ENCODE assay signal across 15 mouse cellular contexts in genomic region chr4:149578085-149578681, GRCm38 (mm10). TPM values are rescaled to one million over a fixed set of nuclear protein-coding genes. Genes with fewer than 3 reads are reported as not detected.
DNase-seq lines count a peak whose midpoint lies in the region; ATAC-seq and TF ChIP-seq lines count a peak whose summit lies in the region.
"Had no signal": no experiment of that assay in that cellular context is flagged by ENCODE, and none has a peak within 500 bp of the region (broad histone marks: within the 10 kb centered on the region; RNA-seq: fewer than 3 reads in every experiment).

No protein-coding gene starts in this region.

- H3K4me2 ChIP-seq in hindbrain, embryonic 12.5 days (replicated peaks) = no peak overlapping the region
- no peak overlapping the region for H3K4me2 ChIP-seq in hindbrain, embryonic 16.5 days (ENCODE audit: low read length)
- no peak overlapping the region for H3K4me2 ChIP-seq in midbrain, embryonic 14.5 days (ENCODE audit: low read length)
- H3K4me2 ChIP-seq in forebrain, embryonic 15.5 days (replicated peaks) = no peak overlapping the region
- H3K4me2 ChIP-seq in hindbrain, postnatal 0 days (ENCODE audit: low read depth, low read length) = no peak overlapping the region
- H3K4me2 ChIP-seq: heart, embryonic 11.5 days had no signal

- no peak for ATAC-seq in hindbrain, embryonic 12.5 days (ENCODE audit: low FRiP score)
- no peak for ATAC-seq in hindbrain, embryonic 16.5 days
- ATAC-seq in midbrain, embryonic 14.5 days (ENCODE audit: low FRiP score, low TSS enrichment) = no peak
- peak; percentile 23 for ATAC-seq in forebrain, embryonic 15.5 days (replicated peaks)
- peak; percentile 44; the same call in 1 of the 2 replicates for ATAC-seq in hindbrain, postnatal 0 days
- ATAC-seq: liver, postnatal 0 days had no signal

- DNase-seq in midbrain, embryonic 14.5 days = peak; percentile 21
- DNase-seq in midbrain, embryonic 10.5 days (ENCODE audit: low spot score) = no peak
- no peak for DNase-seq in hindbrain, postnatal 0 days (ENCODE audit: low spot score)
- DNase-seq in adipocyte (ENCODE audit: low spot score) = no peak
- DNase-seq: adrenal gland, adult 2 months; heart, postnatal 10 days; kidney, adult 18-20 months; liver, postnatal 0 days; lung, postnatal 14 days had no signal

- peaks cover 3% of the 10 kb centered on the region; the same call in 1 of the 2 replicates for H3K27me3 ChIP-seq in hindbrain, embryonic 12.5 days
- H3K27me3 ChIP-seq in hindbrain, embryonic 16.5 days (replicated peaks; ENCODE audit: control insufficient read depth, insufficient read depth, low read length) = no peaks in the 10 kb centered on the region; the same call in 1 of the 2 replicates
- no peaks in the 10 kb centered on the region for H3K27me3 ChIP-seq in midbrain, embryonic 14.5 days (ENCODE audit: control insufficient read depth, insufficient read depth, low read length)
- H3K27me3 ChIP-seq in midbrain, embryonic 10.5 days (ENCODE audit: low read depth, poor library complexity, severe bottlenecking) = 0 out of 2 replicates have a peak, but pooled peaks cover 6% of the 10 kb centered on the region
- H3K27me3 ChIP-seq in forebrain, embryonic 15.5 days = no peaks in the 10 kb centered on the region
- no peaks in the 10 kb centered on the region for H3K27me3 ChIP-seq in hindbrain, postnatal 0 days (ENCODE audit: insufficient read depth, low read length)

- peak overlapping the region; percentile 9; the same call in 1 of the 2 replicates for H3K9ac ChIP-seq in hindbrain, embryonic 12.5 days
- H3K9ac ChIP-seq in hindbrain, embryonic 16.5 days (ENCODE audit: low read depth, low read length) = no peak overlapping the region
- no peak overlapping the region for H3K9ac ChIP-seq in midbrain, embryonic 14.5 days (replicated peaks; ENCODE audit: low read length)
- H3K9ac ChIP-seq in forebrain, embryonic 15.5 days (replicated peaks) = no peak overlapping the region
- H3K9ac ChIP-seq in hindbrain, postnatal 0 days (replicated peaks; ENCODE audit: low read length) = no peak overlapping the region
- H3K9ac ChIP-seq: liver, postnatal 0 days had no signal

- peak overlapping the region; percentile 40; the same call in 1 of the 2 replicates for H3K27ac ChIP-seq in hindbrain, embryonic 12.5 days
- H3K27ac ChIP-seq in hindbrain, embryonic 16.5 days (ENCODE audit: low read depth, low read length) = no peak overlapping the region
- 0 out of 2 replicates have a peak overlapping the region, but pooled peaks have one; percentile 15 for H3K27ac ChIP-seq in midbrain, embryonic 14.5 days (replicated peaks; ENCODE audit: low read depth, low read length)
- H3K27ac ChIP-seq in midbrain, embryonic 10.5 days (replicated peaks) = no peak overlapping the region
- no peak overlapping the region for H3K27ac ChIP-seq in forebrain, embryonic 15.5 days (replicated peaks)
- H3K27ac ChIP-seq in hindbrain, postnatal 0 days = no peak overlapping the region
- H3K27ac ChIP-seq: kidney, postnatal 0 days had no signal

- H3K4me3 ChIP-seq in hindbrain, embryonic 12.5 days = no peak overlapping the region
- H3K4me3 ChIP-seq in hindbrain, embryonic 16.5 days (ENCODE audit: low read length) = no peak overlapping the region
- no peak overlapping the region for H3K4me3 ChIP-seq in midbrain, embryonic 14.5 days (replicated peaks; ENCODE audit: low read depth, low read length)
- H3K4me3 ChIP-seq in midbrain, embryonic 10.5 days = no peak overlapping the region
- H3K4me3 ChIP-seq in forebrain, embryonic 15.5 days = no peak overlapping the region
- no peak overlapping the region for H3K4me3 ChIP-seq in hindbrain, postnatal 0 days (ENCODE audit: low read length)
- H3K4me3 ChIP-seq: myocyte had no signal

- peaks cover 31% of the 10 kb centered on the region for H3K4me1 ChIP-seq in hindbrain, embryonic 12.5 days
- H3K4me1 ChIP-seq in hindbrain, embryonic 16.5 days (ENCODE audit: control insufficient read depth, insufficient read depth, low read depth, low read length) = peaks cover 19% of the 10 kb centered on the region
- H3K4me1 ChIP-seq in midbrain, embryonic 14.5 days (ENCODE audit: control insufficient read depth, insufficient read depth, low read length) = peaks cover 20% of the 10 kb centered on the region
- peaks cover 28% of the 10 kb centered on the region for H3K4me1 ChIP-seq in midbrain, embryonic 10.5 days
- H3K4me1 ChIP-seq in forebrain, embryonic 15.5 days = peaks cover 35% of the 10 kb centered on the region
- H3K4me1 ChIP-seq in hindbrain, postnatal 0 days (ENCODE audit: insufficient read depth, low read length) = peaks cover 5% of the 10 kb centered on the region; the same call in 1 of the 2 replicates

- TF ChIP-seq CTCF in hindbrain, postnatal 0 days (IDR thresholded peaks at IDR 0.05; ENCODE audit: low read depth) = no peak

- H3K9me3 ChIP-seq in hindbrain, embryonic 12.5 days (replicated peaks) = no peaks in the 10 kb centered on the region
- no peaks in the 10 kb centered on the region for H3K9me3 ChIP-seq in hindbrain, embryonic 16.5 days (ENCODE audit: control insufficient read depth, low read length)
- H3K9me3 ChIP-seq in midbrain, embryonic 14.5 days (ENCODE audit: control insufficient read depth, low read length) = no peaks in the 10 kb centered on the region
- H3K9me3 ChIP-seq in midbrain, embryonic 10.5 days (replicated peaks) = no peaks in the 10 kb centered on the region
- no peaks in the 10 kb centered on the region for H3K9me3 ChIP-seq in forebrain, embryonic 15.5 days
- H3K9me3 ChIP-seq in hindbrain, postnatal 0 days (ENCODE audit: low read length) = no peaks in the 10 kb centered on the region

- 66% methylated on average over 13 of the region's 13 CpGs for WGBS in hindbrain, embryonic 12.5 days
- WGBS in hindbrain, embryonic 16.5 days = 43% methylated on average over 13 of the region's 13 CpGs
- WGBS in midbrain, embryonic 14.5 days = 69% methylated on average over 13 of the region's 13 CpGs
- 85% methylated on average over 13 of the region's 13 CpGs for WGBS in midbrain, embryonic 10.5 days
- WGBS in forebrain, embryonic 15.5 days = 35% methylated on average over 13 of the region's 13 CpGs
- WGBS in hindbrain, postnatal 0 days = 42% methylated on average over 13 of the region's 13 CpGs

- H3K36me3 ChIP-seq in hindbrain, embryonic 12.5 days = no peaks in the 10 kb centered on the region
- no peaks in the 10 kb centered on the region for H3K36me3 ChIP-seq in hindbrain, embryonic 16.5 days (ENCODE audit: control insufficient read depth, insufficient read depth, low read length)
- H3K36me3 ChIP-seq in midbrain, embryonic 14.5 days (ENCODE audit: control insufficient read depth, insufficient read depth, low read length) = no peaks in the 10 kb centered on the region
- H3K36me3 ChIP-seq in midbrain, embryonic 10.5 days = no peaks in the 10 kb centered on the region
- H3K36me3 ChIP-seq in forebrain, embryonic 15.5 days = no peaks in the 10 kb centered on the region
- no peaks in the 10 kb centered on the region for H3K36me3 ChIP-seq in hindbrain, postnatal 0 days (ENCODE audit: insufficient read depth, low read length)

RNA-seq across cellular contexts. Expression of gene Clstn1, which starts 8.1 kb away (rescaled TPM):
- polyA plus RNA-seq in hindbrain, embryonic 12.5 days (2016; fragmentation: Nextera tagmentation; extraction: Ambion mirVana) = 135 and 138 TPM in 2 replicates
- 60.4 and 66.6 TPM in 2 replicates for polyA plus RNA-seq in hindbrain, embryonic 16.5 days (2015; fragmentation: Nextera tagmentation; extraction: Ambion mirVana)
- polyA plus RNA-seq in midbrain, embryonic 14.5 days (2014; fragmentation: Nextera tagmentation; extraction: Ambion mirVana) = 104 and 117 TPM in 2 replicates
- polyA plus RNA-seq in midbrain, embryonic 10.5 days (2016; fragmentation: Nextera tagmentation; extraction: Ambion mirVana) = 17.5 and 29.8 TPM in 2 replicates
- polyA plus RNA-seq in forebrain, embryonic 15.5 days (2015; fragmentation: Nextera tagmentation; extraction: Ambion mirVana) = 107 and 111 TPM in 2 replicates
- 590 and 603 TPM in 2 replicates for total RNA-seq in hindbrain, postnatal 0 days (2014; rRNA removed)
- polyA plus RNA-seq in hindbrain, postnatal 0 days (2015; fragmentation: Nextera tagmentation; extraction: Ambion mirVana) = 193 and 206 TPM in 2 replicates

Comparison
In these comparisons a context has a peak if more than half of its experiments do, and no peak if none do; other contexts are left out.
1. ATAC-seq: peak in forebrain, embryonic 15.5 days (single experiment) and hindbrain, postnatal 0 days (single experiment); none in hindbrain, embryonic 12.5 days (single experiment), hindbrain, embryonic 16.5 days (single experiment) and midbrain, embryonic 14.5 days (single experiment).
2. H3K27ac ChIP-seq: peak in hindbrain, embryonic 12.5 days (single experiment) and midbrain, embryonic 14.5 days (single experiment); none in hindbrain, embryonic 16.5 days (single experiment), midbrain, embryonic 10.5 days (single experiment), forebrain, embryonic 15.5 days (single experiment) and hindbrain, postnatal 0 days (single experiment).